Mouse (Mus musculus) cerebellum, postnatal 4 days (tissue): ENCODE measurements around the gene Ror2.

Source experiments
- DNase-seq, 2 experiments: peaks; one replicate each; pipeline ENCODE4 v3.0.0; 2022; ENCODE audit warnings: low spot score in 2 of 2, mixed read lengths in 1 of 2

The Ror2 gene

DNA sequence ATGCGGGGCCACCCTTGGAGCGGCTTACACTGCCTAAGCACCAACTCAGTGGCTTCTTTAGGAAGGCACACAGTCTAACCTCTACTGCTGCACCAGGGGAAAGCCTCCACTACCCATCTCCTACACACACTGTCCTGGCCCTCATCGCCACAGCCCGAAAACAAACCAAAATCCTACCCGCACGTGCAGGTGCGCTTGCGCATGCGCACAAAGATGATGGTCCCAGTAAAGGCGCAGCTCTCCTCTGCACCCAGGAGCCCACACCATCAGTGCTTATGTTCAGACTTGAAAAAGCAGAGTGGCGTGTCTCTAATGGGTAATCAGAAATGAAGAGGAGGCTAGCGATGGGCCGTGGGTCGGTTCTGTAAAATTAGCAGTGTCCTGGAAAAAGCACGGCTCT is 91.6 kb downstream of the Ror2 start:
- DNase-seq: no peak

DNA sequence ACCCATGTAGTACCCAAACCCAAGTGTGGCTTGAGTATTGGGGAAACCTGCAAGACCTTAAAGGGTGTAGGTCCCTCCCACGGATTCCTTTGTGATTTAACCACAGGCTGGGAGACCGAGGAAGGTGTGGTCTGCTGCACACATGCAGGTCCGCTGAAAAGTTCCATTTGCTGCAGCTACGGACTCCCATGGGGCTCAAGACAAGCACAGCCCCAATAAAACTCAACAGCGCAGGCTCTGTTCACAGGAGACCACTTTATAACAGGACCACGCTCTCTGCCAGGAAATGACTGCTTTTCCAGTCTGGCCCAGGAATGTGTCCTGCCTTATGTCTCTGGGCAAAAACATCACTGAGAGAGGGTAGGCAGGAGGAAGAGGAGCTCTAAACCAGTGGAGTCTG is 92.2 kb downstream of the Ror2 start:
- no peak for DNase-seq

DNA sequence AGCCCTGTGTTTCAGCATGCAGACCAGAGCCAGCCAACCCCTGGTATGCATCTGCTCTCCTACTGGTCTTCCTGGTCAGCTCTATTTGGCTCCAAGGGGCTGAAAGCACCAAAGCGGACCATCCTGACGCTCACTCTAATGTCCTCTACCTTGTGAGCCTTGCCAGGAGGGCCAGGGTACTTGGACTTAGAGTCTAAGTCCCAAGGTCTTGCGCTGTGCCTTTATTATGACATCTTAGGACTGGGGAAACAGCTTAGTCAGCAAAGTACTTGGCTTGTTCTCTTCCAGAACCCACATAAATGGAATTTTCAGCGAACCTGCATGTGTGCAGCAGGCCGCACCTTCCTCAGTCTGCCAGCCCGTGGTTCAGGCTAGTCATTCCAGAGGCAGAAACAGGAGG is 93.6 kb downstream of the Ror2 start:
- DNase-seq: no peak

DNA sequence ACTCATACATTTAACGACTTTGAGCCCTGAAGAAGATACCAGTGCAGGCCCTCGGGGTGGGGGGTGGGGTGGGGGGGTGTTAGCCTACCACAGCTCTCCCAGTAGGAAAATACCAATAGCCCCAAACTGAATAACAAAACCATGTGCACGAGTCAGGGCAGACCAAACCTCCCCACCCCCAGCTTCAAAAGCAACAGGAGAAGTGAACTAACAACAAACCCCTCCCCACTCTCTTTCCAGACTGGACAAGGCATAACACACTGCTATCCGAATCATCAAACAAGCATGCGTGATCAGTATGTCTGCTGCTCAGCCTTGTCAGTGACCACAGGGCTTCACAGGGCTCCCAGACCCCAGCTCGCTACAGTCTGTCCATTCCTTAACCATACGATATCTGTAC is 94.3 kb downstream of the Ror2 start:
- no peak for DNase-seq

DNA sequence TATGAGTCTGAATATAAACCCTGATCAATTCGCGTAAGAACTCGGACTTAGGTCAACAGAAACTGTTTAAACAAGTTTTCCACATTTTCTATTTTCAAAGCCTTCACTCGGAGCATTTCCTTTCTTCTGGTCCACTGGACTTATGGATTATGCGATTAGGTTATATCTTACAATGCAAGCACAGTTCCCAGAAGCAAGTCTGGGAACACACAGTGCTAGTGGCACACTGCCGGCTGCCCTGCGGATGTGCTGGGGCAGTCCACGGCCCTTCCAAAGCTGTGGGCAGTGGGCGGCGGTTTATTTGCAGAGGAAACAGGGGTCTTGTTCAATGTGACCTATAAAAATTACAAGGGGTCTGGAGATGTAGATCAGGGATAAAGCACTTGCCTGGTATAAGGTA is 97.0 kb downstream of the Ror2 start:
- DNase-seq: no peak

DNA sequence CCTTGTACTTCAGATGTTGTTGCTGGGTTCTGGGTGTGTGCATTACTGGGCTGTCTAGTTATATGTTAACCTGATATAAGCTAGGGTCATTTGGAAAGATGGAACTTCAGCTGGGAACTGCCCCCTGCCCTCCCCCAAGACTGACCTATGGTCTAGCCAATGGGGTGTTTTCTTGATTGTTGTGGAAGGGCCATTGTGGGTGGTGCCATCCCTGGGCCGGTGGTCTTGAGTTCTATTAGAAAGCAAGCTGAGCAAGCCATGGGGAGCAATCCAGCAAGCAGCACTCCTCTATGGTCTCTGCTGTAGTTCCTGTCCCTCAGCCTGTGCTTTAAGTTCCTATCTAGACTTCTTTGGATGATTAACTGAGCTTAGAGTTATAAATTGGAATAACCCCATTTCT is 101.1 kb downstream of the Ror2 start:
- DNase-seq: no peak

DNA sequence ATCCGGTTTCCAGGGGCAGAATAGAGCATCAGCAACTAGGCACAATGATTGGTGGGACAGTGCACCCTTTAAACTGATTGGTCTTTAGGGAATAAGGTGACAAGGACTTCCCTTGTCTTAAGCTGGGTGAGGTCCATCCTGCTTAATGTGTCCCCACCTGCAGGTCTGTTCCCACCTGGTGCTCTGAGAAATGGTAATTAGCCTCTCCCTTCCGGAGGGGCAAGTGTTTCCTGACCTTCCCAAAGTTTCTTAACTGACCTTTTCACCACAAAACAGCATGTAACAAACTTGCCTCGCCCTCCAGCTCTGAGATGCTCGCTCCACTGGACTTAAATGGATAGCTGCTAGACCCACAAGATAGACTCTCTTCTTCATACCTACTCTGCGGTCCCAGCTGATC is 101.8 kb downstream of the Ror2 start:
- no peak for DNase-seq

DNA sequence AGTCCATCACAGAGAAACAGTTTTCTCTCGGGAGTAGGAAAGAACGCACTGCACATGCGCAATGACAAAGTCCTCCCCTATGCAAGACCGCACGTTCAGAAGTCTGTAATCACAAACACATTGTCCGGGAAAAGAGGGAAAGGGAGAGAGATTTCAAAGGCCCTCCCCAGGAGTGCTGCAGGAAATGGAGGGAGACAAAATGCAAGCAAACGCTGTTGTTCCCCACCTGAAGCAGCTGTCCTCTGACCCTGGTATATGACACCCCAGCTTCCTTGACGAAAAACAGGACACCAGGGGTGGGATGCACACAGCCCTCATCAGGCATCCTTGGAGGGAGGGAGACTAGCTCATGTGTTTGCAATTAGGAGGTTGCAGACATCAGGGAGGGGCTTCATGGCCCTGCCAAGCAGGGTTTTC is 102.8 kb downstream of the Ror2 start:
- DNase-seq: no peak

DNA sequence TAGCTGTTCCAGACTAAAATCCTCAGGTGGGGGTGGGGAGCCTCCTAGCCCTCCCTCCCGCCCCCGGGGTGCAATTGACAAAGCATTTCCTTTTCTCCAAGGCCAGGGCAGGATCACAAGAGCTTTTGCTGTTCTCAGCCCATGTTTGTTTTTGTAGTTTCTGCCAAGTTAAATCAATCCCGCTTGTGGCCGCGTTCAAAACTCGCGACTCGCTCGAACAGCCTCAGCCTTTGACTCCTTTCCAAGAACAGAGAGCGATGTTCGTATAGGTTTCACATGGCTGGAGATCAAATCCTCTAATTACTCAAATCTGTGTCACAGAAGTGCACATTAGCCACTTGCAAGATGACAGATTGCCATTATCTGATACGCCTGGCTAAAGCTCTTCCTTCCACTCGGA is 107.3 kb downstream of the Ror2 start:
- DNase-seq: peak in 1 of 2 experiments; percentile 21

DNA sequence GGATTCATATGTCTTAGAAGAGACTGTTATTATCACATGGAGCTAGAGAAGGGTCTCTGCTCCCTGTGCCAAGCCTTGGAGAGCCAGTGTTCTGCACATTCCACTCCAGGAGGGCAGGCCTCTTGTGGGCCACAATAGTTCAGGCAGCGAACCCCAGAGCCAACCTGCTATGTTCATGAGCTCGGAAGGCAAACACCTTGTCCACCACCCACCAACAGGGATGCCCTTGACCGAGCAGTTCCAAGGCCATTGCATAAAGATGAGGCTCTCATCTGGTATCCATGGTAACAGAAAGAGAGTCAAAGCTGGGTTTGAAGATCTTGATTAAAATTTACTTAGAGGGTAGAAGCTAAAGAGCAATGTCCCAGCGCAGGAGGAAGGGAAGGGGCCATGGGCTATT is 107.8 kb downstream of the Ror2 start:
- no peak for DNase-seq

DNA sequence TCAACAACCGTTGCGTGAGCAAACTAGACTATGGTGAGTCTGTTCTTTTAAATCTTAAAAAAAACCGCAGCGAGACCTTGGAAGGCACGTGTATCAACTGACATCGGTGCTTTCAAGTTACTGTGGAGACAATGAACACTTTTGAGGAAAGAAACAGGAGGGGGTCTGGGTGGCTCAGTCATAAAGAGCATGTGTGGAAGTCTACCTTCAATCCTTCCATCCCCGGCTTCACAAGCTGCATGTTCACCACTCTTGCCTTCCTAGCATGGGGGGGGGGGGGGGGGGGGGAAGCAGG is 108.6 kb downstream of the Ror2 start:
- no peak for DNase-seq

DNA sequence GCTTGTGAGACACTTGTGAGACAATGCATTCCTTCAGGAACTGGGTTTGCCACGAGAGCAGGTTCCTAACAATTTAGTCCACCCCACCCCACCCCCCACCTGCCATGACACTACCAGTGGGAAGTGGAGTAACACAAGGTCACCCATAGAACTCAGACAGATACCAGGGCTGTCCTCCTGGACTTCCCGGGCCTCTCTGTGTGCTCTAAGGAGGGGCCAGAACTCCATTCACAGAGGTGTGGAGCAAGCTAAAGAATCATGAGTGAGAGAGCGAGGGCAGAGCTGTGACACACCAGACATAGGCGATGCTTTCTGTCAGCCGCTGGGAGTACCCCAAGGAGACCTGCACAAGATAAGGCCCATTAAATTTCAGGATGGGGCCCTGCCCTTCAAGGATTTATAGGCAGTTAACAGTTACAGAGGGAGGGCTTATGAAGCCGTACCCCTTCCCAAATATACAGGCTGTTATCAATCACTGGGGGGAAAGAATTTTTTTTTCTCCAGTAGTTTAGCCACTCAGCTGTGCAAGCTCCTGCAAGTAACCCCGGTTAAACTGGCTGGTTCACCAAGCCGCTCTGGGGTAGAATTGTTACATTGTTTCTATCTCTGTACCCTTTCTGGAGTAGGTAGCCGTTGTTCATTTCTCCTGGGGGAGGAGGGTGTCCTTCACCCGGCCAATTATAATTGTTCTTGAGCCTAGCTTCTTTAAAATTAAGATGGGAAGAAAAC is 109.1 kb downstream of the Ror2 start:
- DNase-seq: no peak

DNA sequence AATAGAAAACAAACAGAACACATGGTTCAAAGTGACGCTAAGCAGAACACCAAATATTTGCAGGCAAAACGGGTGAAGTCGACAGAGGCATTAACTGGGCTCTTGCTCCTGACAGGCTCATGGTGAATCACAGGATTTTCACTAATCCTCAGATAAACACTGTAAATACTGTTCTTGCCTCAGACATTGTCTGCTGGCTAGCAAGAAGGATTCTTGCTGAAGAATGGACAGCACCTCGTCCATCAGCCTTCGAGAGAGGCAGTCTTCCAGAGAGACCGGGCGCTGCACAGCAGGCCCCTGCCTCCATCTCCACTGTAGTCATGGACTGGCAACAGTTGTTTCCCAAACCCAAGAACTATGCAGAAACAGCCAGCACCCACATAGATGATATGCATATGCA is 110.9 kb downstream of the Ror2 start:
- no peak for DNase-seq

DNA sequence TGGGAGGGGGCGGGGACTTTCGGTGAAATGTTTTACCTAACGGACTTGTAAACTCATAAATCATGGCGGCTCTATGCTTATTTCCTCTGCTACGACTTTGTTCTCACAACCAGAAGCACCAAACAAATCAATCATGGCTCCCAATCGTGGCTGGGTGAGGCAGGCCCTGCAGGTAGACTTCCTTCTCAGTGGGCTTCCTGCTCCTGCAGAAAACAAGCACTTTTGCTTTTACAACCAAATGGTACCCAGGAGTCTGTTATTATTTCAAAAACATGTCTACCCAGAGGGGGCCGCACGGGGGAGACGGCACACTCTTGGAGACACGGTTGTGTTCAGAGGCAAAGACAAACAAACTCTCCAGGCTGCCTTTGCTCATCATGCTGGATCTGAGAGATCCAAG is 122.3 kb downstream of the Ror2 start:
- no peak for DNase-seq

DNA sequence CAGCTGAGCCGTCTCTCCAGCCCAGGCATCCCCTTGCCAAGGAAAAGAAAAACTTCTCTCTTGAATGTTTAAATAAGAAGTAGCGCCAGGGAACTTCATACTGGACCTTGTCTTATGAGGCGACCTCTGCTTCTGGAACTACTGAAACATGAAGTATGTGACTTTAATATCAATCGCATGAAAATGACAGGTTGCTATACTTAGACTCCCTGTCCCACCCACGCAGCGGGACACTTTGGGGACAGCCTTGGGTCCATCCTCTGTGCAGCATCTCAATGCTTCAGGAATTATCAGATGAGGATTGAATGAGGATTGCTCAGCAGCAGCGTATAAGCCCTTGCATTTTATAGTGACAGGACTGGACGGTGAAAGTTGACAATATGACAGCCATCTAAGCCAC is 122.9 kb downstream of the Ror2 start:
- no peak for DNase-seq

DNA sequence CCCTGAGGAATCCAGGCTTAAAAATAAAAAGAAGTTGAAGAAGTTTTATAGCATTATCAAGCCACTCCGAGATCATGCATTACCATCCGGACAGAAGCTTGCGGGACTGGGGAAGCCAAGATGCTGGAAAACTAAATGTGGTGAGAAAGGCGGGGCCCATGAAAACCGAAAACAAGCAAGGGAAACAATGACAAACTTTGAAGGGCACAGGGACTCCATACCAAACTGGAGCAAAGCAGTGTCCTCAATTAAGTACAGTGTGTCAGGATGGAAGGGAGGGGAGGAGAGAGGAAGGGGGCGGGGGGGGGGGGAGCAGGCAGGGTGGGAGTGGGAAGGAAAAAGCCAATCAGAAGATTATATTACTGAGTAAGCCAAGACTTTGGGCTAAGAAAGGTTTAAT is 126.4 kb downstream of the Ror2 start:
- DNase-seq: no peak

DNA sequence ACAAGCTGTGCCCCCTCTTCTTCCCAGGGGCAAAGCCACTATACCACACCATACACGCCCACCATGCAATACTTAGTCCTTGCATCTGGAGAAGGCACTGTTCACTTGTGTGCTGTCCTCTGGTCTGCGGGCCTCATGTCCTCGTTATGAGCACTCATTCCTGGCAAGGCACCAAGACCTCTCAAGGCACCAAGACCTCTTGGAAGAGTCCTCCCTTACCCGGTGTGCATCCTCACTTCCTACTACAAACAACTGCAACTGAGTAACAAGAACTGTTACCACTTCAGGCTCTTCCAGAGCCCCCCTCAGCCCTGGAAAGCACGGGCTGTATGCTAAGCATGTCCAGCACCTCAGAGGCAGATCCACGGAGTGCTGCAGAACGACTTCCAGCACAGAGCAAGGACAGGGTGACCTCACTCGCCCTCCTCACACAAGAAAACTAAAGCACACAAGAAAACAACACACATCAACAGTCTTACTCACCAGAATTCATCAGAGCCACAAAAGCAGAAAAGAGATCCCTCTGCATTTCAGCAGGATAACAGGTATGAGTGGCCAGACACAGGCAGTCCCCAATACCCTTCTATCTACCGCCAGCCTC is 127.4 kb downstream of the Ror2 start:
- no peak for DNase-seq

DNA sequence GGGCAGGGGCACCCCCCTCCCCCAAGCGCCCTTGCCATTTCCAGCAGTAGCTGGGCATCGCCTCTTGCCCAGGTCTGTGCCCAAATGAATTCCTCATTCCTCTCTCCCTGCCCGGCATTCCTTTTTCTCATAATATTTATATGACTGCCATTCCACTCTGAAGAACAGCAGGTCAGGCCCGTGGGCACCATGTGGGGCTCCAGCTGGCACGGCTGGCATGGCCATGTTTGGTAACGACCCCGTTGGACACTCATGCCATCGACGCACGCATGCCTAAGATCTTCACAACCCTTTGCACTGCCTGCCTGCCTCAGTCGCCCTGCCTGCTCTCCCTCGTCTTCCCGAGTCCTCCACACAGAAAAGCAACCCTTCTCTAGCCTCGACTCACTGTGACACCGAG is 129.0 kb downstream of the Ror2 start:
- no peak for DNase-seq

DNA sequence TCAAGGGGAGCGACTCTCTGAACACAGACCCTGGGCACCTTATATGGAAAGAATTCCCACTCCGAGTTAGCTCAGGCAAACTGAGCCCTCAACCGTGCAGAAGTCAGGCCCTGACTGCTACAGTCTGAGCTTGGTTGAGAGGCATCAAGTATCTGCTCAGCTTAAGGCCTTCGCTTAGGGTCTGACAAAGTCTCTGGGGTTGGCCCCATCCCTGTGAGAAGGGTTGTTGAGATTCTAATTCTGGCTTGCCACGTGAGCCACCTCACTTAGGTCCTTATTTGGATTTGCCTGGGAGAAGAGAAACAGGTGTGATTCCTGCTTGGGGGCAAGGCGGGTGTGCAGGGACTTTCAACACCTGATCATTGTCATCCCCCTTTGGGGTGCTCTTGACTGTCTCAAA is 129.6 kb downstream of the Ror2 start:
- no peak for DNase-seq

DNA sequence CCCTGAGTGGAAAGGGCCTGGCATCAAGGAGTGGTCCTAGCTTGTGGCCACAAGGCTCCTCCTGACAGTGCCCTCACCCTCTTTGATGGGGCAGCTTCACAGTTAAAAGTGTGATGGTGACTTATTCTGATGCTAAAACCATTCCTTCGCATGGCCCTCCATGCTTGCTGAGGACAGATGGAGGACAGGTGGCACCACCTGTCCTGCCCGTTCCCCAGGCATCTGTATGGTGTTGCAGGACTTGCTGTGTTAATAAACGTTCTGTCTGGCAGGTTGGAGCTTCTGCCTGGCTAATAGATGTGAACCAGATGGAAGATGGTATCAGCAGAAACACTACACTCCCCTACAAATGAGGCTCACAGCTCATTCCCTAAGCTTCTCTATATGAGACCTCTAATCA is 140.4 kb downstream of the Ror2 start:
- no peak for DNase-seq

DNA sequence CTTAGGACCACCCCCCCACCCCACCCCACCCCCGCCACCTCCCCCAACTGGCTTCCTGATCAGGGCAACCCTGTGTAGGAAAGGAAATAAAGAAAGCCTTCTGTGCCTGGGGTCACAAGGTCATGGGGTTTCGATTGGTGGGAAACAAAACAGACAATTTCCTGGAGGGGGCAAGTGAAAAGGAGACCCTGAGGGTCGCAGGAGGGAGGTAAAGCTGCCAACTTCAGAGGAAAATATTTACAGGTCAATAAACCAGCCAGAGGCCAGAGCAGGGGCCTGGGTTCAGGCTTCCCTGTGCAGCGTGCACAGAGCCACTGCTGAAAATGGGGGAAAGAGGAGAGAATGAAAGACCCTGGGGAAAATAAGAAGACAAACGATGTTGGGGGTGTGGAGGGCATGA is 142.8 kb downstream of the Ror2 start:
- no peak for DNase-seq

DNA sequence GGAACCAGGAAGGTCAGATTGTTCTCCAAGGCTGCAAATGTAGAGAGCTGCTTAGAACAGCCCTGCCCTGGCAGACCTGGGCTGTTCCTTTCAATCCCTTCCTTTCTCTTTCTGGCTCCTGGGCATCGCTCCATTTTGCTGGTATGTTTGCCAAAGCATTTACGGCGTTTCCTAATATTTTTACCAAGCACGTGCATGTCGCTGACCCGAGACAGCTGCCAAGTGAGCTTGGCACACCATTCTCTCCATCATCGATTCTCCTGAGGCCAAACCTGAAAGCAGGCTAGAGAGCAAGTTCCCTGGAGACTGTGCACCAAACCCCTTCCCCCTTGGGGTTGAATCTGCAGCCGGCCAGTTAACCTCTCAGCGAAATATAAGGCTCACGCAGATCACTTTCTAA is 143.7 kb downstream of the Ror2 start:
- DNase-seq: no peak

DNA sequence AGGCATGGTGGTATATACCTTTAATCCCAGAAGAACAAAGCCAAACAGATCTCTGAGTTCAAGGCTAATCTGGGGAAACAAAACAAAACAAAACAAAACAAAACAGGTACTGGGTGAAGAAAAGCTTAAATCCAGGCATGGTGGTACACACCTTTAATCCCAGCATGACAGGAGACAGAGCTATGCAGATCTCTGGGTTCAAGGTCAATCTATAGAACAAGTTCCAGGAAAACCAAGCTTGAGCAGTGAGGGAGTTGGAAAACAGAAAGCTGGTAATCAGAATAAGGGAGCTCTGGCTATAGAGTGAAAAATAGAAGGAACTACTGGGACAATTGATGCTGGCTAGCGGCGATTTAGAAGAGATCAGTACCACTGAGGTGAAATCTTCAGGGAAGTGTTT is 145.6 kb downstream of the Ror2 start:
- no peak for DNase-seq

DNA sequence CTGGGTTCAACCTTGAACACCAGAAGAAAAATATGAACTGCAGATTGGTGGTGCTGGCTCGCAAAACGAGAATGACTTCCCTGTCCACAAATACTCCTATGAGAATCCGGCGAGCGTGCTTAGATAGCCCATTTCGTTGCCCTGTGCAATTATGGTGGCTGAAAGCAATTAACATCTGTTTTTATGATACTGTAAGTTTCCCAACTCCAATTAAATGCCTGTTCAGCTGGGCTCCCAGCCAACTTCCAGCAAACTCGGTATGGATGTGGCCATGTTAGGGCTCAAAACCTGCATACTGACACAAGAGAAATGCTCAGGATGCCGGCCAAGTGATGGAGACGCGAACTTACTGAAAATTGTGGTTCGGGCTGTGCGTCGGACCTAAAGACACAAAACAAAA is 155.4 kb downstream of the Ror2 start:
- no peak for DNase-seq
